Mouse (Mus musculus): ENCODE data around the gene Fam209. TPM values are rescaled to one million over a fixed set of nuclear protein-coding genes. Genes with fewer than 3 reads are reported as not detected.

The Fam209 gene
- 0.31 TPM in 1 of 2 replicates, not detected in the other for polyA plus RNA-seq (2014; fragmentation: Nextera tagmentation; extraction: Ambion mirVana)

GRCm38 (mm10) chr2:172472318-172472717 lies at the start of gene Fam209:
TSS of gene Fam209 (plus strand) at chr2:172472520.
- Histone ChIP-seq H3K27ac (ENCODE audit: low read depth, low read length) (no peak within 1 kb of the TSS), H3K4me3 (ENCODE audit: low read depth, low read length) (no peak within 1 kb of the TSS), H3K9ac (ENCODE audit: low read depth, low read length) (no peak within 1 kb of the TSS), H3K4me1 (replicated peaks; ENCODE audit: control insufficient read depth, insufficient read depth, low read length) (no peaks in the 10 kb centered on the region), H3K27me3 (ENCODE audit: control insufficient read depth, insufficient read depth, low read length) (no peaks in the 10 kb centered on the region), H3K4me2 (replicated peaks; ENCODE audit: low read depth, low read length) (no peak within 1 kb of the TSS), H3K36me3 (ENCODE audit: control insufficient read depth, insufficient read depth, low read length) (no peaks in the 10 kb centered on the region; the same call in 1 of the 2 replicates), H3K9me3 (ENCODE audit: control insufficient read depth, low read length) (no peaks in the 10 kb centered on the region)
- DNase-seq (ENCODE audit: low spot score) (no peak), ATAC-seq (ENCODE audit: low FRiP score) (no peak)
- 86% methylated on average over 11 of the region's 11 CpGs for WGBS

- Histone ChIP-seq H3K9ac (ENCODE audit: low read depth, low read length) (no peak overlapping the region), H3K4me1 (replicated peaks; ENCODE audit: control insufficient read depth, insufficient read depth, low read length) (no peaks in the 10 kb centered on the region), H3K36me3 (ENCODE audit: control insufficient read depth, insufficient read depth, low read length) (no peaks in the 10 kb centered on the region), H3K4me3 (ENCODE audit: low read depth, low read length) (no peak overlapping the region), H3K27me3 (ENCODE audit: control insufficient read depth, insufficient read depth, low read length) (no peaks in the 10 kb centered on the region), H3K4me2 (replicated peaks; ENCODE audit: low read depth, low read length) (no peak overlapping the region), H3K9me3 (ENCODE audit: control insufficient read depth, low read length) (no peaks in the 10 kb centered on the region), H3K27ac (ENCODE audit: low read depth, low read length) (no peak overlapping the region)
- DNase-seq (ENCODE audit: low spot score): no peak
- 100% methylated on average over 1 of the region's 1 CpGs for WGBS
- ATAC-seq (ENCODE audit: low FRiP score): no peak
Observed at GRCm38 (mm10) chr2:172430609-172431008, 41.7 kb upstream of the Fam209 start.

GRCm38 (mm10) chr2:172433746-172434145 lies 38.6 kb upstream of the Fam209 start:
- H3K9me3 ChIP-seq (ENCODE audit: control insufficient read depth, low read length): no peaks in the 10 kb centered on the region
- H3K36me3 ChIP-seq (ENCODE audit: control insufficient read depth, insufficient read depth, low read length): no peaks in the 10 kb centered on the region
- no peak overlapping the region for H3K4me3 ChIP-seq (ENCODE audit: low read depth, low read length)
- no peaks in the 10 kb centered on the region for H3K27me3 ChIP-seq (ENCODE audit: control insufficient read depth, insufficient read depth, low read length)
- ATAC-seq (ENCODE audit: low FRiP score): no peak
- H3K4me1 ChIP-seq (replicated peaks; ENCODE audit: control insufficient read depth, insufficient read depth, low read length): no peaks in the 10 kb centered on the region
- H3K9ac ChIP-seq (ENCODE audit: low read depth, low read length): no peak overlapping the region
- no peak overlapping the region for H3K27ac ChIP-seq (ENCODE audit: low read depth, low read length)
- H3K4me2 ChIP-seq (replicated peaks; ENCODE audit: low read depth, low read length): no peak overlapping the region
- DNase-seq (ENCODE audit: low spot score): no peak
- WGBS: 58% methylated on average over 5 of the region's 5 CpGs

- 70% methylated on average over 16 of the region's 16 CpGs for WGBS
- no peak overlapping the region for H3K9ac ChIP-seq (ENCODE audit: low read depth, low read length)
- no peaks in the 10 kb centered on the region for H3K36me3 ChIP-seq (ENCODE audit: control insufficient read depth, insufficient read depth, low read length)
- no peak overlapping the region for H3K4me2 ChIP-seq (replicated peaks; ENCODE audit: low read depth, low read length)
- H3K4me3 ChIP-seq (ENCODE audit: low read depth, low read length): no peak overlapping the region
- no peak for ATAC-seq (ENCODE audit: low FRiP score)
- H3K4me1 ChIP-seq (replicated peaks; ENCODE audit: control insufficient read depth, insufficient read depth, low read length): peaks cover 6% of the 10 kb centered on the region; the same call in 1 of the 2 replicates
- no peaks in the 10 kb centered on the region for H3K9me3 ChIP-seq (ENCODE audit: control insufficient read depth, low read length)
- DNase-seq (ENCODE audit: low spot score): no peak
- no peaks in the 10 kb centered on the region for H3K27me3 ChIP-seq (ENCODE audit: control insufficient read depth, insufficient read depth, low read length)
- no peak overlapping the region for H3K27ac ChIP-seq (ENCODE audit: low read depth, low read length)
Observed at GRCm38 (mm10) chr2:172437371-172437952, 34.9 kb upstream of the Fam209 start.

GRCm38 (mm10) chr2:172439843-172440639 lies 32.3 kb upstream of the Fam209 start, which contains the start of gene Rtf2:
TSS of gene Rtf2 (plus strand) at chr2:172440556.
- Histone ChIP-seq H3K27me3 (ENCODE audit: control insufficient read depth, insufficient read depth, low read length) (no peaks in the 10 kb centered on the region), H3K36me3 (ENCODE audit: control insufficient read depth, insufficient read depth, low read length) (no peaks in the 10 kb centered on the region), H3K9me3 (ENCODE audit: control insufficient read depth, low read length) (no peaks in the 10 kb centered on the region), H3K9ac (ENCODE audit: low read depth, low read length) (peak within 1 kb of the TSS; percentile 68), H3K4me2 (replicated peaks; ENCODE audit: low read depth, low read length) (peak within 1 kb of the TSS; percentile 64), H3K4me3 (ENCODE audit: low read depth, low read length) (peak within 1 kb of the TSS; percentile 86), H3K27ac (ENCODE audit: low read depth, low read length) (no peak within 1 kb of the TSS), H3K4me1 (replicated peaks; ENCODE audit: control insufficient read depth, insufficient read depth, low read length) (peaks cover 6% of the 10 kb centered on the region; the same call in 1 of the 2 replicates)
- 2% methylated on average over 35 of the region's 35 CpGs for WGBS
- ATAC-seq (ENCODE audit: low FRiP score) (peak; percentile 98), DNase-seq (ENCODE audit: low spot score) (peak; percentile 100)

- H3K4me2 ChIP-seq (replicated peaks; ENCODE audit: low read depth, low read length): peak overlapping the region; percentile 64
- WGBS: under 1% methylated on average over 21 of the region's 21 CpGs
- no peak for DNase-seq (ENCODE audit: low spot score)
- H3K9me3 ChIP-seq (ENCODE audit: control insufficient read depth, low read length): no peaks in the 10 kb centered on the region
- peaks cover 6% of the 10 kb centered on the region; the same call in 1 of the 2 replicates for H3K4me1 ChIP-seq (replicated peaks; ENCODE audit: control insufficient read depth, insufficient read depth, low read length)
- H3K27me3 ChIP-seq (ENCODE audit: control insufficient read depth, insufficient read depth, low read length): no peaks in the 10 kb centered on the region
- ATAC-seq (ENCODE audit: low FRiP score): peak; percentile 82
- no peaks in the 10 kb centered on the region for H3K36me3 ChIP-seq (ENCODE audit: control insufficient read depth, insufficient read depth, low read length)
- H3K4me3 ChIP-seq (ENCODE audit: low read depth, low read length): peak overlapping the region; percentile 86
- no peak overlapping the region for H3K27ac ChIP-seq (ENCODE audit: low read depth, low read length)
- peak overlapping the region; percentile 68 for H3K9ac ChIP-seq (ENCODE audit: low read depth, low read length)
Observed at GRCm38 (mm10) chr2:172440640-172441005, 31.7 kb upstream of the Fam209 start.

- ATAC-seq (ENCODE audit: low FRiP score) (no peak), DNase-seq (ENCODE audit: low spot score) (no peak)
- H3K9me3 ChIP-seq (ENCODE audit: control insufficient read depth, low read length): no peaks in the 10 kb centered on the region
- H3K4me3 ChIP-seq (ENCODE audit: low read depth, low read length): peak overlapping the region; percentile 86
- peak overlapping the region; percentile 68 for H3K9ac ChIP-seq (ENCODE audit: low read depth, low read length)
- peak overlapping the region; percentile 64 for H3K4me2 ChIP-seq (replicated peaks; ENCODE audit: low read depth, low read length)
- peaks cover 6% of the 10 kb centered on the region; the same call in 1 of the 2 replicates for H3K4me1 ChIP-seq (replicated peaks; ENCODE audit: control insufficient read depth, insufficient read depth, low read length)
- no peaks in the 10 kb centered on the region for H3K27me3 ChIP-seq (ENCODE audit: control insufficient read depth, insufficient read depth, low read length)
- H3K36me3 ChIP-seq (ENCODE audit: control insufficient read depth, insufficient read depth, low read length): no peaks in the 10 kb centered on the region
- H3K27ac ChIP-seq (ENCODE audit: low read depth, low read length): no peak overlapping the region
- 30% methylated on average over 6 of the region's 6 CpGs for WGBS
Observed at GRCm38 (mm10) chr2:172441176-172441575, 31.1 kb upstream of the Fam209 start.

GRCm38 (mm10) chr2:172445617-172446016 lies 26.7 kb upstream of the Fam209 start:
- H3K36me3 ChIP-seq (ENCODE audit: control insufficient read depth, insufficient read depth, low read length): 0 out of 2 replicates have a peak, but pooled peaks cover 2% of the 10 kb centered on the region

More at GRCm38 (mm10) chr2:172445617-172446016, 26.7 kb upstream of the Fam209 start:
- no peak for DNase-seq (ENCODE audit: low spot score)
- WGBS: 92% methylated on average over 4 of the region's 4 CpGs
- no peak for ATAC-seq (ENCODE audit: low FRiP score)
- no peak overlapping the region for H3K4me2 ChIP-seq (replicated peaks; ENCODE audit: low read depth, low read length)
- H3K4me3 ChIP-seq (ENCODE audit: low read depth, low read length): no peak overlapping the region
- H3K4me1 ChIP-seq (replicated peaks; ENCODE audit: control insufficient read depth, insufficient read depth, low read length): peaks cover 6% of the 10 kb centered on the region; the same call in 1 of the 2 replicates
- no peaks in the 10 kb centered on the region for H3K27me3 ChIP-seq (ENCODE audit: control insufficient read depth, insufficient read depth, low read length)
- H3K27ac ChIP-seq (ENCODE audit: low read depth, low read length): no peak overlapping the region
- H3K9ac ChIP-seq (ENCODE audit: low read depth, low read length): no peak overlapping the region
- no peaks in the 10 kb centered on the region for H3K9me3 ChIP-seq (ENCODE audit: control insufficient read depth, low read length)
